In the genomic region with DNA sequence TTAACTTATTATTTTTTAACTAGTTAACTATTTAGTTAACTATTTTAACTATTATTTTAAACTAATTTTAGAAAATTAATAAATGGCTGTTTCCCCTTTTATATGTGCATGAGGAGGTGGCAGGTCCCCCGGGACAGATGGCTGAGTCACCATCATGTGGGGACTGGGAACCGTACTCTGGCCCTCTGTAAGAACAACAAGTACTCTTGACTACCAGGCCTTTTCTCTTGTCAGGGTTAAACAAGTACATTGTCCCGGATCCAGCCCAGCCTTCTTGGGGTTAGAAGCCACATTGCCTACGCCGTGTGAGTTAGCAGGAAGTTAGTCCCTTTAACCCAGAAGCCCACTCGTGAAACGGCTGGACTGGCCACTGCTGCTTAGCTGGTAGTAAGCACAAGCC, we compare ENCODE assay signal across 22 mouse cellular contexts. TPM values are rescaled to one million over a fixed set of nuclear protein-coding genes. Genes with fewer than 3 reads are reported as not detected.
DNase-seq lines count a peak whose midpoint lies in the region; ATAC-seq and TF ChIP-seq lines count a peak whose summit lies in the region.
"Had no signal": no experiment of that assay in that cellular context is flagged by ENCODE, and none has a peak within 500 bp of the region (broad histone marks: within the 10 kb centered on the region; RNA-seq: fewer than 3 reads in every experiment).

No protein-coding gene starts in this region.

- ATAC-seq in kidney, embryonic 14.5 days (ENCODE audit: low FRiP score, low TSS enrichment): no peak
- ATAC-seq: activated CD4-positive, CD25-positive, alpha-beta regulatory T cell, adult 4 months; forebrain, embryonic 13.5 days; forebrain, embryonic 15.5 days; forebrain, postnatal 0 days; Patski had no signal

- H3K9ac ChIP-seq in CH12.LX (ENCODE audit: insufficient read depth, low read depth): no peak overlapping the region
- H3K9ac ChIP-seq in kidney, embryonic 14.5 days (ENCODE audit: low read depth, low read length): no peak overlapping the region
- H3K9ac ChIP-seq: embryonic facial prominence, embryonic 12.5 days; forebrain, embryonic 13.5 days; forebrain, embryonic 15.5 days; forebrain, postnatal 0 days had no signal

- TF ChIP-seq EP300 in CH12.LX (IDR thresholded peaks at IDR 0.05; ENCODE audit: low read length): no peak

- H3K27ac ChIP-seq in CH12.LX (ENCODE audit: insufficient read depth, low read depth) (no peak overlapping the region), macrophage (peak overlapping the region; percentile 43)
- no peak overlapping the region for H3K27ac ChIP-seq in kidney, embryonic 14.5 days (ENCODE audit: low read depth, low read length)
- H3K27ac ChIP-seq: embryonic facial prominence, embryonic 10.5 days; embryonic facial prominence, embryonic 12.5 days; forebrain, embryonic 13.5 days; forebrain, embryonic 15.5 days had no signal

- H3K27me3 ChIP-seq in CH12.LX (replicated peaks): no peaks in the 10 kb centered on the region
- H3K27me3 ChIP-seq in kidney, embryonic 14.5 days (ENCODE audit: control insufficient read depth, insufficient read depth, low read length): no peaks in the 10 kb centered on the region
- H3K27me3 ChIP-seq: embryonic facial prominence, embryonic 12.5 days; forebrain, embryonic 13.5 days; forebrain, embryonic 15.5 days; Patski had no signal

- 87% methylated on average over 7 of the region's 7 CpGs for WGBS in macrophage (ENCODE audit: missing documents)
- 91% methylated on average over 7 of the region's 7 CpGs for WGBS in kidney, embryonic 14.5 days

- H3K36me3 ChIP-seq in CH12.LX (replicated peaks in 1 of 2; ENCODE audit: control insufficient read depth in 1 of 2, insufficient read depth in 1 of 2, low read length in 1 of 2) (peaks cover 69 to 95% of the 10 kb centered on the region in 2 experiments), macrophage (ENCODE audit: inconsistent target) (peaks cover 99% of the 10 kb centered on the region)
- peaks cover 5% of the 10 kb centered on the region; the same call in 1 of the 2 replicates for H3K36me3 ChIP-seq in kidney, embryonic 14.5 days (ENCODE audit: control insufficient read depth, insufficient read depth, low read length)
- H3K36me3 ChIP-seq: forebrain, embryonic 15.5 days had no signal

- H3K79me2 ChIP-seq in CH12.LX (replicated peaks; ENCODE audit: control insufficient read depth, extremely low read depth, insufficient read depth, poor library complexity, severe bottlenecking): no peaks in the 10 kb centered on the region
- peaks cover 63% of the 10 kb centered on the region for H3K79me2 ChIP-seq in macrophage (ENCODE audit: inconsistent target)

- peaks cover 5 to 34% of the 10 kb centered on the region in 2 experiments; a peak in 3 of 4 replicates for H3K4me1 ChIP-seq in CH12.LX (ENCODE audit: control insufficient read depth in 1 of 2, insufficient read depth in 2 of 2)
- H3K4me1 ChIP-seq in kidney, embryonic 14.5 days (ENCODE audit: control insufficient read depth, insufficient read depth, low read length): no peaks in the 10 kb centered on the region
- H3K4me1 ChIP-seq: embryonic facial prominence, embryonic 10.5 days; embryonic facial prominence, embryonic 12.5 days; forebrain, embryonic 13.5 days; forebrain, embryonic 15.5 days had no signal

- no peak overlapping the region for H3K4me2 ChIP-seq in CH12.LX (ENCODE audit: insufficient read depth, low read depth, poor library complexity, severe bottlenecking)
- H3K4me2 ChIP-seq in kidney, embryonic 14.5 days (replicated peaks; ENCODE audit: low read depth, low read length): no peak overlapping the region
- H3K4me2 ChIP-seq: embryonic facial prominence, embryonic 12.5 days; forebrain, embryonic 13.5 days; forebrain, embryonic 15.5 days had no signal

- in situ Hi-C loops in CH12.LX (cut with MboI; ENCODE audit: low pct_ligation_motif_present, low pct_unique_long_range_greater_than_20kb, low sequenced_read_pairs): no loop called here

- dilution Hi-C loops in CH12.LX (cut with MboI; ENCODE audit: extremely low pct_ligation_motif_present, extremely low pct_unique_long_range_greater_than_20kb, low sequenced_read_pairs): no loop called here

- no peak for TF ChIP-seq CTCF in CH12.LX (conservative IDR thresholded peaks at IDR 0.05 in 1 of 2, IDR thresholded peaks at IDR 0.05 in 1 of 2; ENCODE audit: low read depth in 2 of 2, low read length in 2 of 2)

- peak; percentile 32 for DNase-seq in kidney, adult 9 months
- no peak for DNase-seq in kidney, postnatal 25 days
- DNase-seq in CH12.LX (ENCODE audit: extremely low read depth) (peak; percentile 38), adipocyte (ENCODE audit: low spot score) (peak; percentile 18)
- no peak for DNase-seq in ovary, adult 18-20 months (ENCODE audit: low spot score)
- DNase-seq: adrenal gland, adult 2 months; adrenal gland, postnatal 10 days; adrenal gland, postnatal 25 days; cerebellum, adult 11-12 months; cerebellum, adult 2 months; cerebellum, adult 9-11 months; cerebellum, postnatal 14 days; forebrain, postnatal 0 days had no signal

- TF ChIP-seq POLR2A in CH12.LX (IDR thresholded peaks at IDR 0.05; ENCODE audit: low read depth, low read length): no peak

- no peak for TF ChIP-seq RAD21 in CH12.LX (IDR thresholded peaks at IDR 0.05; ENCODE audit: low read depth, low read length)

- H3K4me3 ChIP-seq in CH12.LX (replicated peaks in 1 of 3; ENCODE audit: low read depth in 2 of 3, low read length in 2 of 3, poor library complexity in 1 of 3) (no peak overlapping the region), macrophage (ENCODE audit: inconsistent target) (no peak overlapping the region)
- H3K4me3 ChIP-seq in kidney, embryonic 14.5 days (ENCODE audit: low read length): no peak overlapping the region
- H3K4me3 ChIP-seq: embryonic facial prominence, embryonic 10.5 days; embryonic facial prominence, embryonic 12.5 days; forebrain, embryonic 13.5 days; forebrain, embryonic 15.5 days had no signal

- no peaks in the 10 kb centered on the region for H3K9me3 ChIP-seq in CH12.LX (replicated peaks; ENCODE audit: low read length)
- H3K9me3 ChIP-seq in kidney, embryonic 14.5 days (ENCODE audit: control insufficient read depth, low read length): no peaks in the 10 kb centered on the region
- H3K9me3 ChIP-seq: embryonic facial prominence, embryonic 10.5 days; embryonic facial prominence, embryonic 12.5 days; forebrain, embryonic 13.5 days; forebrain, embryonic 15.5 days; G1E had no signal

TF ChIP-seq in CH12.LX, 34 proteins besides CTCF, POLR2A, EP300 and RAD21:
- no peak for TF ChIP-seq POLR2AphosphoS2 (IDR thresholded peaks at IDR 0.05; ENCODE audit: low read depth, low read length)
TF ChIP-seq in CH12.LX: peak in this region for 0.

RNA-seq across cellular contexts. Expression of a gene that starts 7.9 kb away (rescaled TPM):
- total RNA-seq in CH12.LX (2012; rRNA removed): 180 and 187 TPM in 2 replicates
- total RNA-seq in CH12.LX (2014; rRNA removed): 72.4 and 73.4 TPM in 2 replicates
- 200 and 210 TPM in 2 replicates for polyA plus RNA-seq in CH12.LX (2012; ENCODE audit: insufficient read length, low read depth)
- 100 to 1,000 TPM in 20 of 26 experiments, 10 to 100 TPM in 6; 43.9 to 406 (median 209) TPM for total RNA-seq in macrophage (2018; cell fraction: chromatin; rRNA removed)
- total RNA-seq in macrophage (2018; cell fraction: cytosol; rRNA removed): 100 to 1,000 TPM; 186 to 615 (median 332) TPM
- total RNA-seq in macrophage (2018; cell fraction: nucleus; rRNA removed): 100 to 1,000 TPM in 25 of 26 experiments, 10 to 100 TPM in 1; 78.9 to 635 (median 323) TPM
- polyA plus RNA-seq in macrophage (2018): 437 to 471 TPM (median 448 TPM) in 3 replicates
- 49.8 and 58.7 TPM in 2 replicates for polyA plus RNA-seq in kidney, embryonic 14.5 days (2014; fragmentation: Nextera tagmentation; extraction: Ambion mirVana)

RNA-seq across cellular contexts. Expression of a gene that starts 34.1 kb away (rescaled TPM):
- total RNA-seq in CH12.LX (2012; rRNA removed) (54.4 and 70.4 TPM in 2 replicates), CH12.LX (2014; rRNA removed) (44.8 and 45.3 TPM in 2 replicates)
- polyA plus RNA-seq in CH12.LX (2012; ENCODE audit: insufficient read length, low read depth) (60.1 and 61.0 TPM in 2 replicates), macrophage (2018) (33.6 to 39.7 TPM (median 34.1 TPM) in 3 replicates)
- total RNA-seq in macrophage (2018; cell fraction: chromatin; rRNA removed): 10 to 100 TPM; 20.6 to 70.5 (median 40.0) TPM
- total RNA-seq in macrophage (2018; cell fraction: cytosol; rRNA removed): 10 to 100 TPM; 26.8 to 44.9 (median 33.1) TPM
- total RNA-seq in macrophage (2018; cell fraction: nucleus; rRNA removed): 10 to 100 TPM; 20.1 to 64.3 (median 32.2) TPM
- 40.3 and 46.4 TPM in 2 replicates for polyA plus RNA-seq in kidney, embryonic 14.5 days (2014; fragmentation: Nextera tagmentation; extraction: Ambion mirVana)

RNA-seq across cellular contexts. Expression of a gene that starts 34.1 kb away (rescaled TPM):
- total RNA-seq in CH12.LX (2012; rRNA removed) (42.3 and 50.2 TPM in 2 replicates), CH12.LX (2014; rRNA removed) (57.1 and 58.3 TPM in 2 replicates)
- polyA plus RNA-seq in CH12.LX (2012; ENCODE audit: insufficient read length, low read depth) (63.2 and 73.6 TPM in 2 replicates), macrophage (2018) (28.9 to 33.0 TPM (median 32.1 TPM) in 3 replicates)
- total RNA-seq in macrophage (2018; cell fraction: chromatin; rRNA removed): 10 to 100 TPM in 10 of 26 experiments, 1 to 10 TPM in 16; 3.3 to 13.9 (median 8.8) TPM
- total RNA-seq in macrophage (2018; cell fraction: cytosol; rRNA removed): 10 to 100 TPM; 19.0 to 44.7 (median 32.8) TPM
- total RNA-seq in macrophage (2018; cell fraction: nucleus; rRNA removed): 10 to 100 TPM in 16 of 26 experiments, 1 to 10 TPM in 10; 5.9 to 21.0 (median 11.9) TPM
- polyA plus RNA-seq in kidney, embryonic 14.5 days (2014; fragmentation: Nextera tagmentation; extraction: Ambion mirVana): 24.5 and 31.2 TPM in 2 replicates

RNA-seq across cellular contexts. Expression of a gene that starts 53.2 kb away (rescaled TPM):
- total RNA-seq in CH12.LX (2012; rRNA removed) (8.7 and 11.0 TPM in 2 replicates), CH12.LX (2014; rRNA removed) (27.0 and 31.4 TPM in 2 replicates)
- polyA plus RNA-seq in CH12.LX (2012; ENCODE audit: insufficient read length, low read depth) (25.4 and 33.1 TPM in 2 replicates), macrophage (2018) (13.1 to 24.0 TPM (median 20.1 TPM) in 3 replicates)
- 10 to 100 TPM in 16 of 26 experiments, 1 to 10 TPM in 10; 4.7 to 20.3 (median 10.9) TPM for total RNA-seq in macrophage (2018; cell fraction: chromatin; rRNA removed)
- 10 to 100 TPM in 25 of 26 experiments, 1 to 10 TPM in 1; 8.8 to 21.0 (median 13.5) TPM for total RNA-seq in macrophage (2018; cell fraction: cytosol; rRNA removed)
- total RNA-seq in macrophage (2018; cell fraction: nucleus; rRNA removed): 10 to 100 TPM in 23 of 26 experiments, 1 to 10 TPM in 3; 7.2 to 31.5 (median 13.5) TPM
- 20.7 and 24.6 TPM in 2 replicates for polyA plus RNA-seq in kidney, embryonic 14.5 days (2014; fragmentation: Nextera tagmentation; extraction: Ambion mirVana)

Comparison
In these comparisons a context has a peak if more than half of its experiments do, and no peak if none do; other contexts are left out.
1. DNase-seq: peak in kidney, adult 9 months (single experiment), CH12.LX (single experiment) and adipocyte (single experiment); none in kidney, postnatal 25 days (0 of 2) and ovary, adult 18-20 months (single experiment).